Mouse (Mus musculus) embryo, embryonic 10 days (tissue): ENCODE measurements around the gene Cacnb3.

Experiments
- DNase-seq: peaks from one replicate; pipeline ENCODE4 v3.0.0-alpha.2; 2015; ENCODE audit warnings: low spot score

Cacnb3 gene

DNA sequence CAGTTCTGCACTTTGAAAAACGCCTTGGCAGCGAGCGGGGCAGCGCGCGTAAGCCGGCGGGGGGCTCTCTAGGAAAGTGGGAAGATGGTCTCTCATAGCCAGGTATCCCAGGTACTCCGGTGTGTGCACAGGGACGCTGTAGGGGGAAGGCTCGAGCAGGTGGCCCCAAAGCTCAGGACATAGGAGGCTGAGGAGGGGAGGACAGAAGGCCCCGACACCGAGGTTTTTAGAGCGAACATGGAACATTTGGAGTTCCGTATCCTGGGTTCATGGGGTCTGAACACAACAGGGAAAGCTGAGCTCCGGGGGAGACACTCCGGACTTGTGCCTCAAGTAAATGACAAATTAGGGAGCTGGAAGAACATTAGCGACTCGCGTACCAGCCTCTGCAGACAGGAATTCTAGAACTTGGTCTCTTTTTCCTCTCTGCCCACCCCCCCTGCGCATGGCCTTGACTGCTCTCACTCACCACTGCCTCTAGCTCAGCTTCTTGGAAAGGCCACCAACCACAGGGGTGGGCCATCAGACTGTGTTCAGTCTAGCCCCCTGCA lies 4.7 kb downstream of the Cacnb3 start:
- no peak for DNase-seq

DNA sequence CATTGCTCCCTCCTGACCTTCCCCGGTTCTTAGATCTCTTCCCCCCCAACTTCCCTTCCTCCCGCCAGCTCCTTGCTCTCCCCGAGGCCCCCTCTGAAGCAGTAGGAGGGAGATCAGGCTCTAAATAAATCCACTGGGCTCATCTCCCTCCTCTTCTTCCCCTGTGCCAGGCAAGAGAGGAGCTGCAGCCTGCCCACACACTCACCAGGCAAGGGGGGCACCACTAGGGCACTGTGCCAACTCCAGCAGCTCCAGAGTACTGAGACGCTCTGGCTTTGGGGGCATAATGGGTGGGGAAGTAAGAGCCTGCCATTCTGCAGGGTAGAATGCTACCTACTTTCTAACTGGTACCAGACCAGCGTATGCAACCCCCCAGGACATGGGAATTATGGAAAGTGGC lies 5.9 kb downstream of the Cacnb3 start:
- no peak for DNase-seq

DNA sequence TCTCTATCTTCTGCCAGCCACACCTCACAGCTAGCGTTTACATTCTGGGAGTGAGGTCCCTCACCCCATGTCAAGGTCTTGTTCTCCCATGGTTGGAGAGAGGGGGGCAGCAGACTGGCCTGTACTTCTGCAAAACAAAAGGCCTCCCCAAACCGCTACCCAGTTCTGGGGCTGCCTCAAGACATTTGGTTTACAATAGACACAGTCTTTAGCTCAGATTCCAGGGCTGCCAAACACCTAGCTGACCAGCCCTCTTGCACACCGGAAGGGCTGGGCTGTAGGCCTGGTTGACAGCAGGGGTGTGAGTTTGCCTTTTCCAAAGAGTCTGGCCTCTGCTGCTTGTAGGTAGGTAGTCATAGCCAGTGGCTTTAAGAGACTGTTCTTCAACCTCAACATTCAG lies 6.5 kb downstream of the Cacnb3 start:
- no peak for DNase-seq

DNA sequence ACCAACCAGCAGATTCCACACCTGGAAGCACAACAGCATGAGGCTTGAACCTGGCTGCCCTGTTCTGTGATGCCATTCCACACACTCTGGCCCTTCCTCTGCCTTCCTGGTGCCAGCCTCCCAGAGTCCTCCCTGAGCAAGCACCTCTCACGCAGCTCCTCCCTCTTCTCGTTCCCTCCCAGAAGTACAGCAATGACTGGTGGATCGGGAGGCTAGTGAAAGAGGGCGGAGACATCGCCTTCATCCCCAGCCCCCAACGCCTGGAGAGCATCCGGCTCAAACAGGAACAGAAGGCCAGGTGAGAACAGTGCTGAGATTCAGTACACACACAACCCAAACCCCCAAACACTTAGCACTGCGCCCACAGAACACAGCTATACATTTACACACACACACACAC lies 9.5 kb downstream of the Cacnb3 start:
- no peak for DNase-seq

DNA sequence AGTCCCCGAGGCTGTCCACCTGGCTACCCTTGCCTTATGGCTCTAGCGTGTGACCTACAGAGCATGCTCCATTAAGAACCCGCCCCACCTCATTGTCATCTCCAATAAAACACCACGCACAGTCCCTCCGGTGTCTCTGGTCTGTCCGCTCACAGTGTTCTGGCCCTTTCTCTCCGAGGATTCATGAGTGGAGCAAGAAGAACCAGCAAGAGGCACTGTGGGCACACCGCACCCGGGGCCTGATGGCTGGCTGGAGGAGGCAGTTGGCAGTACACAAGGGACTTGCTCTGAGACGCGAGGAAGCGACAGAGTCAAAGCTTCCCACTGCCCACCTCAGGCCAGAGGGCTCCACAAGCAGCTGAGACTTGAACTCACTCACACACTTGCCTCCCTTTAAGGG lies 13.8 kb downstream of the Cacnb3 start:
- DNase-seq, result no peak

DNA sequence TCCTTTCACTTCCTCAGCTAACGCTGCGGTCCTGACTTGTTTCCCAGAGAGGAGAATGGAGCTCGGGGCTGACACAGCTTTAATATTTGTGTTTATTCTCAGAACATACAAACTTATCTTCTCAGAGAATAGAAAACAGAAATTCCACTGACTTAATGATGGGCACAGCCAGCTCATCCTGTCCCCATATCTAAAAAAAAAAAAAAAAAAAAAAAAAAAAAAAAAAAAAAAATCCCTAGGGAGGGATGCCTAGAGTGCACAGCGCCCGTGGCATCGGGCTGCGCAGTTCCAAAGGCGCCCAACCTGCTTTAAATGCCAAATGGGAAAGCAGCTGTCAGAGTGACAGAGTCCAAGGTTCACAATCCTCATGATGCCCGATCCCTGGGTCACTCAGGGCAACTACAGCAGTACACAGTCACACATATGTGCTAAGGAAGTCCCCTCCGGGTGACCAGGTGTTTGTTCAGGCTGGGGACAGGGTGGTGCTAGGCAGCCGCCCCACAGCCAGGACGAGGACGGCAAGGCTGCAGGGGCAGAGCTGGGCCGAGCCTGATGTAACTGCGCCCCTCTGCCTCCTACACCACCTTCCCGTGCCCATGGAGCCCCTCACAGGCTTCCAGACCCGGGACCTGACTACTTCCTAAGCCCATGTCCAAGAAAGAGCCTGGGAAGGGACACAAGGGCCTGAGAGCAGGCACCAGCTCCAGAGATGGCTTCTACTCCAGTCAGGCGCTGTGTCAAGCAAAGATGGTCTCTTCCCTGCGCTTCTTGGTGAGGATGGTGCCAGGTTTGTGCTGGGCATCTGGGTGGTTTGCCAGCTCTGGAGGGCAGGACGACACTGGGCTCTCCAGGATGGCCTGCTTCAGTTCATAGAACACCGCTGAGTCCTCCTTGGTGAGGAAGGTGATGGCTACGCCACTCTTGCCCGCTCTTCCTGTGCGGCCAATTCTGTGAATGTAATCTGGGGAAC lies 14.7 kb downstream of the Cacnb3 start:
- DNase-seq, result no peak

DNA sequence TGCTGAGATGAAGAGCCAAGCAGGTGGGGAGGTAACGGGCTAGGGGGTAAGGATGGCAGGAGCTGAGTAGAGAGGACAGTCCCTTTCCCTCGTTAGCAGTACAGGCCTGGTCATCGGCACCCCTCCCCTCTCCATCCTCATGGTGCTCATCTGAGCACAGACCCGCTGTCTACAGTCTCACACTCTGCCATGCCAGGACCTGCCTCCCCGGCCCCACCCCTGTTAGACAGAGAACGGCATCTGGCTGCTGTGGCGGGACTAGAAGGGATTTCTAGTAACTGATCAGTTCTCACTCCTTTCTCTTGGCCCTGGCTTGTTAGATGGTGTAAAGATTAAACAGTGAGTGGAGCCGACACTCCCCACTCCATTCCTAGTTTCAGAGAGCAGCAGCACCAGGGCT lies 16.1 kb downstream of the Cacnb3 start:
- no peak for DNase-seq

DNA sequence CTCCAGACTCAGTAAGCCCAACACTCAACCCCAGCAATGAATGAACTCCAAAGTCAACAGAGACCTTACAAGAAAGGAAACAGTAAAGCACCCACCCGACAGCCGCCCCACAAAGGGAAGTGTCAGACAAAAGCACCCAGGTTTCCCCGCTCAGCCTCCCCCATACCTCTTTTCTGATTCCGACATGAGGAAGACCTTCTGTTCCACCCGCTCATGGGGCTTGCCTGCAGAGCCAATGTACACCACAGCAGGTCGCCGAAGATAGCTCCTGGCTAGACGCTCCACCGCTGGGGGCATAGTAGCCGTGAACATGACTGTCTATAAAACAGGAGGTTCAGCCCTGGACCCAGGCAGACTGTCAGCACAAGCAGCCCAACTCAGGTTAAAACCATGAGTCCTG lies 16.7 kb downstream of the Cacnb3 start:
- DNase-seq, result no peak

DNA sequence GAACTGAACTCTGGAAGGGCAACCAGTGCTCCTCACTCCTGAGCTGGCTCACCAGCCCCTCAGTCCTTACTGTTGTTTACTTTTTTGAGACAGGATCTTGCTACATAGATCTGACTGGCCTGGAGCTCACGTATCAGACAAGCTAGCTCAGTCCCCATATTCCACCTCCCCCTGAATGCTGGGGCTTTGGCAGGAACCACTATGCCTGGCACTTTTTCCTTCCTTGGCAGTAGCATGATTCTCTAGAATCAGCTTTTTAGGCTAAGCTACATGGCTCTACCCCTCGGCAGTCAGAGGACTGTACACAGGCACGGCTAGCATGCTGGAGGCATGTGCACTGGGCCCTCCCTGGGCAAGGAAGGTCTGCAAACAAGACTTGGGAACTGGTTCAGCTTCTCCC lies 17.4 kb downstream of the Cacnb3 start:
- DNase-seq, result no peak

DNA sequence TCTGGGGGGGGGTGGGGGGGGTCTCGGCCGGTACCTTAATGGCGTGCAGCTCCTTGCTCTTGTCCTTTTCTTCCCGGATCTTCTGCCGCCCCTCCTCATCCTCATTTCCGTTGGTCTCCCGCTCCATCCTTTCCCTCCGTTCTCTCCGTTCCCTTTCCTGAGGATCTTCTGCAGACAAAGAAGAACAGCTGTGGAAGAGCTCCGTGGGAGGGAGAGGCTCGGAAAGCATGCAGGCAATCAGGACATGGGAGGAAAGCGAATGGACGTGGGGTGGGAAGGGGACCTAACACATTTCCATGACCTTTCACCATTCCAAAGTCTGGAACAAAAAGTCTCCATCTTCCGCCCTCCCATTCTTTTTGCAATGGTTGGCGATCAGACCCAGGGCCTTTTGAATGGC lies 20.8 kb downstream of the Cacnb3 start:
- no peak for DNase-seq

DNA sequence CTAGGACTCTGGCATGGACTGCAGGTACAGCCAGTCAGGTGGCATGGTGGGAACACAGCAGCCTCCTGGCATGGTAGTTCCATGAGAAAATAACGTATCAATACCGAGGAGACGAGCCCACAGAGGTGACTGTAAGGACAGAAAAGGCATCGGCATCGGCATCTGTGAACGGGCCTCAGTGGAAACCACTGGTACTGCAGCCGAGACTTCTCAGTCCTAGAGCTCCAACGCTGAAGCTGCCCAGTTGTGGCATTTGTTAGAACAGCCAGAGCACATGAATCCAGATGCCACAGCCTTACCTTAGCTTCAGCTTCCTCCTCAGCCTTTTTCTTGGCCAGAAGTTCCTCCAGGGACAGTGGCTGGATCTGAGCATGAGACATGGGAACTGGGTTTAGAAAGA lies 21.5 kb downstream of the Cacnb3 start:
- no peak for DNase-seq

DNA sequence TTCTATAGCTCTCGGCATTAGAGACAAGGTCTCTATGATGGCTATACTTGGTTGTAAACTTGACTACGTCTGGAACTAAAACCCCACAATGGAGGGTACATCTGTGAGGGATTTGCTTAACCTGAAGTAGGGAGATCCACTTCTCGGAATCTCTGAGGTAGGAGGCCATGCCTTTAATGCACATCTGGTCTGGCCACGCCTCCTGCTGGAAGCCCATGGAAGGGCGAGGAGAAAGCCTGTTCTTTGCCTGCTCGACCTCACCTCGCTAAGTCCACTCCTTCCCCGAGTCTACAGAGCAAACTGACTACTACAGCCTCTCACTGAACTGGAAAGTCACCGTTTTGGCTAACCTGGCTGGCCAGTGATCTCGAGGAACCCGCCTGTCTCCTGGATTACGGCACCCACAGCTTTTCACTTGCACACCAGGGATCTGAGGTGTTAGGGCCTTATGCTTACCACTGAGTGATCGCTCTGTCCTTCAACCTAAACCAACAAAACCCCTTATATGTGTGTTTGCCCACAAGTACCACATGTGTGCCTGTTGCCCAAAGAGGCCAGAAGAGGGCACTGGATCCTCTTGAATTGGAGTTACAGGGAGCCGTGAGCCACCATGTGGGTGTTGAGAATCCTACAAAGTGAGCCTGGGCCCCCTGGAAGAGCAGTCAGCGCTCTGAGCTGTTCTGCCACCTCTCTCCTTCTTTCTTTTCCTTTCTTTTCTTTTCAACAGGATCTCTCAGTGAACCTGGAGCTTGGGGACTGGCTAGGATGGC lies 26.5 kb downstream of the Cacnb3 start:
- DNase-seq, result peak; percentile 30

DNA sequence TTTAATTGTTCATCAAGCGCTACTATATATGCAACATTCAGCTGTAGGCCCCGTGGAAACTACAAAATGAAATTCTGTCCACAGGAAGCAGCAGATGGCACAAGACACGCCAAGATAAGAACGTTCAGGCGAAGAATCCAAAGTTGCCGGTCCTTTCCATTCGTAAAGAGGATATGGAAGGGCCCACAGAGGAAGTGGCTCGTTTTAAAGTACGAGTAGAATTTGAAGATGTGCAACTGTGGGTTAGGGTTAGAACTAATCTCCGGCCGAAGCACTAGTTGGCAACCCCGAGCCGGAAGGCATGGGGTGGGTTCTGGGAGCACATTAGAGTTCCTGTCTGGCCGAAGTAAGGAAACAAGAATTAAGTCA lies 31.5 kb downstream of the Cacnb3 start:
- DNase-seq, result no peak

DNA sequence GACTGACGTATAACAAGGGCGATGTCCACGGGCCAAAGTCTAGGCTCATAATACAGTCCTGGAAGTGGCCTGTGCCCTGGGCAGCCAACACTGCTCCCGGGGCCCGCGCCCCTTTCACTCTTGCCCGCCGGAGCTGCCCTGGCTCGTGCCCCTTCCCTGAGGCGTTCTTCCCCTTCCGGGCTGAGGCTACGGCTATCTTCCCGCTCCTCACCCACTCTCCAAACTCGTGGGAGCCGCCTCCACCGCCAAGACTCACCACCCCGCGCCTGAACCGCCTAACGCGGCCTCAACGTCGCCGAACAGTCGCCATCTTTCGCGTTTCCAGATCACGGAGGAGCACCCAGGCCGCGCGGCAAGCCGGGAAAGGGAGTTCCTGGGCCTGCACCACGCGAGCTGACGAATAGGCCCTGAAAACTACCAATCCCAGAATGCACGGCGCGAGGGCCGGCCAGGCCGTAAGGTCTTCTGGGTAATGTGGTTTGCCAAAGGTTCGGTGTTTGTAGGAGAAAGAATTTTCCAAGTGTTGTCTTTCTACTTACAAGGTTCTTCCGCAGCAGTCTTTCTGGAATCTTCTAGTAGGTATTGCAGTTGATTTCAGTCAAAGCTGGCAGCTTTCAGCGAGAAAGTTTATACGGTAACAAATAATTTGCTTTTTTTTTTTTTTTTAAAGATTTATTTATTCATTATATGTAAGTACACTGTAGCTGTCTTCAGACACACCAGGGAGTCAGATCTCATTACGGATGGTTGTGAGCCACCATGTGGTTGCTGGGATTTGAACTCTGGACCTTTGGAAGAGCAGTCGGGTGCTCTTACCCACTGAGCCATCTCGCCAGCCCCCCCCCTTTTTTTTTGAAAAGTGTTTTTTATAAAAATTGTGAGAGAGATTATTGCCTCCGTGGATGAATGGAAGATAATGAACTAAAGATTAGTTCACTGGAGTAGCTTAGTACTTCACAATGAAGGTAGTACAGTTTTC lies 32.2 kb downstream of the Cacnb3 start, which contains the start of gene Ddx23:
TSS of gene Ddx23 (minus strand) at position 328 of the 979 bp plus-strand sequence.
- peak; percentile 99 for DNase-seq

DNA sequence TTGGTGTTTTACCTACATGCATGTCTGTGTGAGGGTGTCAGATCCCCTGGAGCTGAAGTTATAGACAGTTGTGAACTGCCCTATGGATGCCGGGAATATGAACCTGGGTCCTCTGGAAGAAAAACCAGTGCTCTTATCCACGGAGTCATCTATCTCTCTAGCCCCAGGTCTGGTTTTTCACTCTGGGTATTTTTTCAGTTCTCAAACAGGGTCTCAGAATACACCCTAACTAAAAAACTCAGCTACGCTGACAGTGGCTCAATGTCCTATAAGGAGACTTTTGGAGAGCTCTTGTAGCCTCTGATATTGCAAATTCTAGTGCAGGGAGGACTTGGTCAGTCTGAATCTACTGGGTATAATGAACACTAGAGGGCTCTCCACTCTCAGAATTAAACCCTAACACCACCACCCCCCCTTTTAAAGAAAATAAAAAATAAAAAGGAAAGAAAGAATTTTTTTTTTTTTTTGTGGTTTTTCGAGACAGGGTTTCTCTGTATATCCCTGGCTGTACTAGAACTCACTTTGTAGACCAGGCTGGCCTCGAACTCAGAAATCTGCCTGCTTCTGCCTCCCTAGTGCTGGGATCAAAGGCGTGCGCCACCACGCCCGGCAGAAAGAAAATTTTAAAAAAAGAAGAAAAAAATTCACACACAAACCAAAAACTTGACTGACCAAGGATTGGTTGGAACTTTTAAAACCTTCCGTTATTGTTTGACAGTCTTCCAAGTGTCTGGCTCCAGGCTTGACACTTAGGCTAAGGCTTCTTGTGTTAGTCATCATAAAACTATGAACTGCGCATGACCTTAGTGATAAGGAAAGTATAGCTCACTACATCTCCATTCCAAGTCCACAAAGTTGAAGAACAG lies 33.6 kb downstream of the Cacnb3 start:
- no peak for DNase-seq

DNA sequence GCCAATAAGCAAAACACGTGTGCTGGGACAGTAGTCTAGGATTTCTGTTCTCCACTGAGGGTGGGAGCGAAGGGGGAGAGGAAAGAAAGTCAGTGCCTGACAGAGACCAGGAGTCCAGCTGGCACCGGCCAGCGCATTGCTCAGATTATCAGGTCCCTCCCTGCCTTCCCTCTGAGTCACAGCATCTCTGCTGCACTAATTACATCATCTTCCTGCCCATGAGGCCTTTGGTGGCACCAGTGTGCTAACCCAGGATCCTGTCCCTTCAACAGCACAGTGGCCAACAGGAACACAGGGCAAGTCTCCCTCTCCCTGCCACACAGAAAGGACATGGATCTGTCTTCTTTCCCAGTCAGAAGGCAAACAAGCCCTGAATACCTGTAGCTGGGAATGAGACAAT lies 42.0 kb downstream of the Cacnb3 start:
- DNase-seq, result no peak

DNA sequence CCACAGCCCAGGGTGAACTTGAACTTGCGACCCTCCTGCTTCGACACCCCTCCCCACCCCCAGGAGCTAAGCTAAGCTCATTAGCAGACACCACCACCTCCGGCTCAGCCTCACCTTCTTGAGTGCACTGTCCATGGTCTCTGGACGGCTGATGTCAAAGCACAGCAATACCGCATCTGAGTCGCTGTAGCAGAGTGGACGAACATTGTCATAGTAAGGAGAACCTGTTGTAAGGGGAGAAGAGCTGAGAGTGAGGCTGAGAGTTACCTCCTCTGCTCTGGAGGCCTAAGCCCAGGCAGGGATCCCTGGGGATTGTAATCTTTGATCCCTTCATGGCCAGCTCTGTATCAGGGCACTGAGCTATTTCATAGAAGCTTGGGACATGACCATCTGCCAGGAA lies 43.1 kb downstream of the Cacnb3 start:
- no peak for DNase-seq

DNA sequence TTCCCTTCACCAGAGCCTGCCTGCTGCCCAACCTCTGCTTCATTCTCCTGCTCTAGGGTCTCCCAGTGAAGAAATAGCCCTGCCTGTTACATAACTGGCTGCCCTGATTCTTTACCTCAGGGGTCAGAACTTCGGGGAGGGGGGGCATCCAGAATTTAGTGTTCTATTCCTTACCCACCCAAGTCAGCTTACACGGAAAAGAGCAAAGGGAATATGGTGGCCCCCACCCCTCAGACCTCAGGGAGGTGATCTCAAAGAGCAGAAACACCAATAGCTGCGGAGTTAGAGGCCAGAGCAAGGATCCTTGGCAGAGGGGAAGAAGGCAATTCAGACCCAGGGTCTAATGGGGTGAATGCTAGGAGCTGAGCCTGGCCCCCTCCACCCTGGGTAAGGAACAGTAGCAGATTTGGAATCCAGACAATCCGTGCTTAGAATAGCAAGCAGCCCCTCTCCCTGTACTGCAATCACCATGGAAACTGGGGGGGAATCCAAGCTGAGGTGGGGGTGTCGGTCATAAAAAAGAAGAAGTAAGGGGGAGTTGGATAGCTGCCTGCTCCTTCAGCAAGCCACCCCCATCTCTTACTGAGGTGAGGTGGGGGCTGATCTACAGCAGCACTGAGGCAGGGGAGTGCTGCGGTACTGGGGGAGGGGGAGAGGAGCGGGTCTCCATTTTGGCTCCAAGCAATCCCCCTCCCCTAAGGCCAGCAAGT lies 43.8 kb downstream of the Cacnb3 start:
- peak; percentile 26 for DNase-seq

DNA sequence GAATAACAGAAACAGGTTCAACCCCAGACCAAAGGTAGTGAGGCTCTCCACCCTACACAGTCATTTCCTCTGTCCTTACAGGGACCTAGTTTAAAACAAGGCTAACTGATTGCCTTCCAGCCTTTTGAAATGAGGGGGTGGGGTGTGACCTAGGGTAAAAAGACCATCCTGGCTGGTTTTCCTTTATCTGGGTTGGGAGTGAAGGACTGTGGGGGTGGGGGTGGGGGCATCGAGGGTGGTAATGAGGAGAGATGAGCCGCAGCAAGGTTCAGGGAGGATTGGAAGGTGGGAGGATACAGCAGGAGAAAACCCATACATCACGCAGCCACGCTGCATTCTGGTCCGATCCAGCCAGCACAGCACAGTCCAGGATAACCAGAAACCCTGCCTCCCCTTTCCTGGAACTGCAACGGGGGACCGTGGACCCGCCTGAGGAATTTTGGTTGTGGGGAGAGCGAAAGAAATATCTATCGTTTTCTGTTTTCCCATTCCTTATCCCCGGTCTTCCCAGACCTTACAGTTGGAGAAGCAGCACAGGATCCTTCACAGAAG lies 44.4 kb downstream of the Cacnb3 start:
- no peak for DNase-seq
